Mouse (Mus musculus): ENCODE measurements around the gene Fxyd3. TPM values are rescaled to one million over a fixed set of nuclear protein-coding genes. Genes with fewer than 3 reads are reported as not detected.
A peak's percentile ranks its signal among the peaks of the same experiment; 100 is the strongest.

Fxyd3 gene
- polyA plus RNA-seq, 1 experiment: not detected

DNA sequence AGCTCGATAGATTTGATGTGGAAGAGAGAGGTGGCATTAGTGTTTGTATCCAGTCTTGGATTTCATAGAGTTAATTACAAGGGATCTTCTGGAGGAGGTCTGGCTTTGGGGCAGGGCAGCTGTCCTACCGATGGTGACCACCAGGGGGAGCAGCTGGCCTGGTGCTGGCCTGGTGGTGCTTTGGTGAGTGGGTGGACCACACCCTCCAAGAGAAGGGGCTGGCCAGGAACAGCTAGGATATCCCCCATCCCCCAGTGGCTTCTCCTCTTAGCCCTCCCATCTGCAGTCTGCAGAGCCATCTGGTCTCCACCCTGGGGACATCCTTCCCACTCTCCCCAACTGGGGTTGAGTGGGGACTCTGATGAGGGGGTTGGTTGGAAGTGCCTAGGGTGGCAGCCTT, 17.4 kb downstream of the Fxyd3 start, which contains the start of gene Lgi4:
Gene Lgi4 (plus strand): TSS at position 235 of the 400 bp plus-strand sequence.
- Histone ChIP-seq H3K4me3 (ENCODE audit: insufficient read depth, low read length) (no peak within 1 kb of the TSS), H3K4me1 (ENCODE audit: control insufficient read depth, insufficient read depth, low read length) (peaks cover 3% of the 10 kb centered on the region), H3K27ac (ENCODE audit: insufficient read depth, low read depth, low read length) (no peak within 1 kb of the TSS)
- TF ChIP-seq POLR2A (IDR thresholded peaks at IDR 0.05; ENCODE audit: borderline replicate concordance, low read depth, low read length): no peak
- TF ChIP-seq CTCF (IDR thresholded peaks at IDR 0.05; ENCODE audit: low read depth, low read length): peak; percentile 99

DNA sequence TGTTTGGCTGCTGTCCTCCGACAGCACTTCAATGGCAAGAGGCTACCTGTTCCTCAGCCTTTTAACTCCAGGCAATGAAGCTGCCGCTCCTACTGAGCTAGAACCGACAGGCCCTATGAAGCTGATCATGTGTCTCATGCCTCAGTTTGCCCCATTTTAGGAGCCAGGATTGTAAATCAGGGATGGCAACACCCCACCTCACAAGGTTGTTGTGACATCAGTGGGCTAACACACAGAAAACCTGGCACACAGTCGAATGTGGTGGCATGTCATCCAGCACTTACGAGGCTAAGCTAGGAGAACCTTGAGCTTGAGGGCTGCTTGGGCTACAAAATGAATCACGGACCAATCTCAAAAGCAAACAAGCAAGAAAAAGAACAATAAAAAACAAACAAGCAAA, 18.3 kb downstream of the Fxyd3 start:
- peaks cover 3% of the 10 kb centered on the region for H3K4me1 ChIP-seq (ENCODE audit: control insufficient read depth, insufficient read depth, low read length)
- TF ChIP-seq POLR2A (IDR thresholded peaks at IDR 0.05; ENCODE audit: borderline replicate concordance, low read depth, low read length): no peak
- TF ChIP-seq CTCF (IDR thresholded peaks at IDR 0.05; ENCODE audit: low read depth, low read length): no peak

DNA sequence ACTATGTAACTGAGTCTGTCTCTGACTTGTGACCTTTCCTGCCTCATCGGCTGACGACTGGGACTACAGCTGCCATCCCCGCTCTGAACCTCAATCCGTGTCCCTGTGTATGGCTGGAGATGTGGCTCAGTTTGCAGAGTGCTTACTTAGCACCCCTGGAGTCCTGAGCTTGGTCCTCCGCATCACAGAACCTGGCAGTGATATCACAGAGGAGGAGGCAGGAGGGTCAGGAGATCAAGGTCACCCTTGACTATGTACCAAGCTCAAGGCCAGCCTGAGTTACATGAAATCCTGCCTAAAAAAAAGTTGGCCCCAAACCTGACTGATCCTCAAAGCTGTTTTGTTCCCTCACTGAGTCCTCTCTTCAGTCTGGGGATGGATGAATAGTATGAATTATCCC, 18.8 kb downstream of the Fxyd3 start:
- no peak overlapping the region for H3K4me3 ChIP-seq (ENCODE audit: insufficient read depth, low read length)
- no peak for TF ChIP-seq POLR2A (IDR thresholded peaks at IDR 0.05; ENCODE audit: borderline replicate concordance, low read depth, low read length)
- TF ChIP-seq CTCF (IDR thresholded peaks at IDR 0.05; ENCODE audit: low read depth, low read length): no peak
- H3K4me1 ChIP-seq (ENCODE audit: control insufficient read depth, insufficient read depth, low read length): peaks cover 3% of the 10 kb centered on the region
- H3K27ac ChIP-seq (ENCODE audit: insufficient read depth, low read depth, low read length): no peak overlapping the region

More for the DNA sequence above, 18.3 kb downstream of the Fxyd3 start:
- H3K4me3 ChIP-seq (ENCODE audit: insufficient read depth, low read length): no peak overlapping the region
- no peak overlapping the region for H3K27ac ChIP-seq (ENCODE audit: insufficient read depth, low read depth, low read length)

DNA sequence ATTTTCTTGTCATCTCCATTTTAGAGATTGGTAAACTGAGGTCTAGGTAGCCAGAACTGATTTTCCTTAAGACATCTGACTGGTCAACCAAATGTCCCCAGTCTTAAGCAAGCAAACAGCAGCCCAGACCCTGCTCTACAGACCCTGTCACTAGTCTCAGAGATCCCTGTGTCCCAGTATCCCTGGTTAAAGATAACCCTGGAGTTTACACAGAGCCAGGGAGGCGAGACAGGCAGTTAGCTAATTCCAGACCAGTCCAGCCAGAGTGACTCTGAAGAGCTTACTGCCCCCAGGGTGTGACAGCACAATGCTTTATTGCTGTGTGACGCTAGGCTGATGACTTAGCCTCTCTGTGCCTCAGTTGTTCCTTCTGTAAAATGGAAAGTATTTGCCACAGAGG, 19.4 kb downstream of the Fxyd3 start, which contains the start of gene Fxyd1:
Gene Fxyd1 (minus strand): TSS at position 129 of the 400 bp plus-strand sequence.
- H3K4me1 ChIP-seq (ENCODE audit: control insufficient read depth, insufficient read depth, low read length): peaks cover 6% of the 10 kb centered on the region
- H3K27ac ChIP-seq (ENCODE audit: insufficient read depth, low read depth, low read length): no peak within 1 kb of the TSS
- no peak for TF ChIP-seq CTCF (IDR thresholded peaks at IDR 0.05; ENCODE audit: low read depth, low read length)
- TF ChIP-seq POLR2A (IDR thresholded peaks at IDR 0.05; ENCODE audit: borderline replicate concordance, low read depth, low read length): no peak
- no peak within 1 kb of the TSS for H3K4me3 ChIP-seq (ENCODE audit: insufficient read depth, low read length)

DNA sequence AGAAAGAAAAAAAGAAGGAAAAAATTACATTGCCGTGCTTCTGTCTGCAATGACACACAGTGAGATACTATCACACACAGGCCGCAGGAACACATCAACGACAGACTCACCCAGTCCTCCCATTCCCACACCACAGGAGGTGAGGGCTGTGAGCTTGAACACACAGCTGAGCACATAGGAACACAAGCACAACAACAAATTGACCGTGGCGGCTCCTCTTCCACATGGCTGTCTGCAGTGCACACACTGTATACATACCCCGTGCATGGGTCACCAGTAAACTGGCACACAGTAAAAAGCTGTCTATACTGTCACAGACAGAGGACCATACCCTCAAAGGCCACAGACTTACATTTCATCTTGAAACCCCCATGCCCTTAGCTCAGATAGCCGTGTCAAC, 20.1 kb downstream of the Fxyd3 start:
- Histone ChIP-seq H3K4me3 (ENCODE audit: insufficient read depth, low read length) (no peak overlapping the region), H3K27ac (ENCODE audit: insufficient read depth, low read depth, low read length) (no peak overlapping the region), H3K4me1 (ENCODE audit: control insufficient read depth, insufficient read depth, low read length) (peaks cover 6% of the 10 kb centered on the region)
- TF ChIP-seq CTCF (IDR thresholded peaks at IDR 0.05; ENCODE audit: low read depth, low read length) (no peak), POLR2A (IDR thresholded peaks at IDR 0.05; ENCODE audit: borderline replicate concordance, low read depth, low read length) (no peak)

DNA sequence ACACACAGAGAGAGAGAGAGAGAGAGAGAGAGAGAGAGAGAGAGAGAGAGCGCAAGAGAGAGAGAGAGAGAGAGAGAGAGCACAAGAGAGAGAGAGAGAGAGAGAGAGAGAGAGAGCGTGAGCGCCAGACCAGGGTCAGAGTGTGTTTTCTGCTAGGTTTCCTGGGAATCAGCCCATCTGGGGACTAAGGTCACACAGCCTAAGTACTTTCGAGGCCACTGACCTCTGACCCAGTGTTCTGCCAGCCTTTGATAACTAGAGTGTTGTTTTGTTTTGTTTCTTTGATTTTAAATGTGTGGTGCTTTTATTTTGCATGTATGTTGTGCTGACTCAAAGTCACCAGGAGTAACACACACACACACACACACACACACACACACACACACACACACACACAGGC, 20.6 kb downstream of the Fxyd3 start:
- no peak for TF ChIP-seq CTCF (IDR thresholded peaks at IDR 0.05; ENCODE audit: low read depth, low read length)
- no peak for TF ChIP-seq POLR2A (IDR thresholded peaks at IDR 0.05; ENCODE audit: borderline replicate concordance, low read depth, low read length)
- no peak overlapping the region for H3K4me3 ChIP-seq (ENCODE audit: insufficient read depth, low read length)
- no peak overlapping the region for H3K27ac ChIP-seq (ENCODE audit: insufficient read depth, low read depth, low read length)
- peaks cover 6% of the 10 kb centered on the region for H3K4me1 ChIP-seq (ENCODE audit: control insufficient read depth, insufficient read depth, low read length)

DNA sequence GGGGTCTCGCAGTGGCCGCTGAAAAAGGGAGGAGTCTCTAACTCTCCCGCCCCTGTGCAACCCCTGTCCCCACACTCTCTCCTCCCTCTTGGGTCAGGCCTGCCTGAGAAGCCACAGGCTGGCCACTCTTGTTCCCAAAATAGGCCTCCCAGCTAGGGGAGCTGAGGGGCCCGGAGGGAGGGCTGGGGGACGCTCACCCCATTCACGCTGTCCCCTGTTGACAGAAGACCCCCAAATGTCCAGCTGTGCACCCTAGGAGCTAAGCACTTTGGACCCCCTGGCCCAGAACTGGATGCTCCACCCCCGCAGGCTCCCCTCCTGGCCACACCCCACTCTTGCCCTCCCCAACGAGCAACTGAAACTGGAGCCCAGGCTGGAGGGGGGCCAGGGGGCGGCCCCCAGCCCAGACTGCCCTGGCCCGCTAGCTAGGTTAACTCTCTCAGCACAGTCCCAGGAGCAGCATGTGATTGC, 21.1 kb downstream of the Fxyd3 start:
- Histone ChIP-seq H3K27ac (ENCODE audit: insufficient read depth, low read depth, low read length) (no peak overlapping the region), H3K4me1 (ENCODE audit: control insufficient read depth, insufficient read depth, low read length) (peaks cover 6% of the 10 kb centered on the region), H3K4me3 (ENCODE audit: insufficient read depth, low read length) (no peak overlapping the region)
- TF ChIP-seq CTCF (IDR thresholded peaks at IDR 0.05; ENCODE audit: low read depth, low read length) (no peak), POLR2A (IDR thresholded peaks at IDR 0.05; ENCODE audit: borderline replicate concordance, low read depth, low read length) (no peak)

DNA sequence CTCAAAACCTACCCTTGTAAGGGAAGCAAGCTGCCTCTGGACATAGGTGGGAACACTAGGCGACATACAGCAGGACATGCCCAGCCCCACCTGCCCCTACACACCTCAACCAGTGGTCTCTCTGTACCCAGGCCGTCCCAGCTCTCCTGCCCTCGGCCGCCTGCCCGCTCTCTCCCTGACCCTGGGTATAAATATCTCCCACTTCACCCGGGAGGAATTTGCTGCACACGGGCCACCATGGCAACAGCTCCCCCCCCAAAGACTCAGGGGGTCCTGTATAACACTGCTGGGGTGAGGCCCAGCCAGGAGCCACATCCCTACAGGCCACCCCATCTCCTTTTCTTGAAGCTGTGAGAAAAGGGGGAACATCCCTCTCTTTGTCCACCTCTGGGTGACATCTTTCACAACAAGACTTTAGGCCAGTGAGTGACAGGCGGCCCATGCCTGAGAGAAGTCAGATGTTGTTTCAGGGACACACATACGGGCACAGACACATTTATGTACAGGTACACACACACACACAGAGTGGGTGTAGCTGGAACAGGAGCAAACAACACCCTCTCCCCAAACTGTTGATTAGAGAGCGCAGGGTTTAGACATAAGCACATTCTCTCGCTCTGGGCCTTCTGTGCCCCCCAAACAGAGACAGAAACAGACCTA, 21.7 kb downstream of the Fxyd3 start:
- H3K4me3 ChIP-seq (ENCODE audit: insufficient read depth, low read length): no peak overlapping the region

DNA sequence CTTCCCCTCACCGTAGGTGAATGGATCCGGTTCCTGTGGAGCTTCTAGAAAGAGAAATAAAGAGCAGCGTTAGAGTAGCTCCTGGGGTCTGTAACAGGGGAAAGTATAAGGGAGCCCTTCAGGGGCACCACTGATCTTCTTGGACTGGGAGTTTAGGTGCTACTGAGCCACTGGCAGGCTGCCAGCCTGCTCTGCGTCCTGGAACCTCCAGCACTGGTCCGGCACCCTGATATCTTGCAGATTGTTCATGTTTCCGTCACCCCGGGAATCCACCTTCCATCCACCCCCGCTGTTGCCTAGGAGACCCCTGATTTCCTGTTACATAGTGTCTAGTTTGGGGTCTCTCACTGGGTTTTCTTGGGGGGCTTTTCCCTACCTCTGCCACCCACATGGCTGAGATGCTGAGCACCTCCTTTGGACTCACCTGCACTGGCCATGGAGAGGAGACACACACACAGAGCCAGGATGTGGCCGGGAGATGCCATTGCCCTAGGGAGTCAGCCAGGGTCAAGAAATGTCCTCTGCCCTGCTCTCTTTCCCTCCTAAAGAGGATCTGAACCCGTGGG, 22.5 kb downstream of the Fxyd3 start:
- TF ChIP-seq POLR2A (IDR thresholded peaks at IDR 0.05; ENCODE audit: borderline replicate concordance, low read depth, low read length): no peak
- no peak for TF ChIP-seq CTCF (IDR thresholded peaks at IDR 0.05; ENCODE audit: low read depth, low read length)
- no peak overlapping the region for H3K27ac ChIP-seq (ENCODE audit: insufficient read depth, low read depth, low read length)
- H3K4me3 ChIP-seq (ENCODE audit: insufficient read depth, low read length): no peak overlapping the region
- H3K4me1 ChIP-seq (ENCODE audit: control insufficient read depth, insufficient read depth, low read length): 0 out of 2 replicates have a peak, but pooled peaks cover 3% of the 10 kb centered on the region

More for the DNA sequence above, 21.7 kb downstream of the Fxyd3 start:
- no peak for TF ChIP-seq CTCF (IDR thresholded peaks at IDR 0.05; ENCODE audit: low read depth, low read length)
- Histone ChIP-seq H3K27ac (ENCODE audit: insufficient read depth, low read depth, low read length) (no peak overlapping the region), H3K4me1 (ENCODE audit: control insufficient read depth, insufficient read depth, low read length) (peaks cover 6% of the 10 kb centered on the region)

Data from bone marrow macrophage, adult 2 months (primary cell).